Mouse (Mus musculus): ENCODE measurements around the gene Mvb12b.

Mvb12b gene

GRCm38 (mm10) chr2:33716878-33717277 is 170.9 kb downstream of the Mvb12b start:
- no peak overlapping the region for H3K4me3 ChIP-seq (replicated peaks; ENCODE audit: low read length)
- peaks cover 39% of the 10 kb centered on the region for H3K27me3 ChIP-seq (ENCODE audit: insufficient read depth, low read length)
- H3K4me1 ChIP-seq (replicated peaks; ENCODE audit: low read depth, low read length) = peaks cover 26% of the 10 kb centered on the region
- TF ChIP-seq CTCF (conservative IDR thresholded peaks at IDR 0.05; ENCODE audit: low read length) (no peak), POU5F1 (IDR thresholded peaks at IDR 0.05; ENCODE audit: borderline replicate concordance, low read length) (no peak), NANOG (IDR thresholded peaks at IDR 0.05; ENCODE audit: borderline replicate concordance, low read length) (no peak)
- H3K9me3 ChIP-seq (ENCODE audit: low read length) = no peaks in the 10 kb centered on the region
- H3K36me3 ChIP-seq (ENCODE audit: insufficient read depth, low read length) = no peaks in the 10 kb centered on the region

DNA sequence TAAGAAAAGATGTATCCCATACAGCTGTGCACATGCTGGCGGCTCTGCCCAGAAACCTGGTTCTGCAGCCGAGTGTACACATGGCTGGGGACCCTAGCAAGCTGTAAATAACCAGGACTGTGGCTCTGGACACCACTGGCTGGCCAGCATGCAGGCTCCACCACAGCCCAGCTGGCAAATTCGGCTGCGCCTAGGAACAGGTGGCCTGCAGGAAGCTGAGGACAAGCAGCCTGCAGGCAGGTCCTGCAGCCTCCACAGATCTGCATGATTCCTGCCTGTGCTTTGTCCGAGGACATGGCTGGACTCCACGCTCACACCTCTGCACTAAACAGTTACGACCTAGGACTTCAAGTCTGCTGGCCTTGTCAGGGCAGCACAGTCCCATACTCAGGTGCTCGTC is 172.8 kb downstream of the Mvb12b start:
- TF ChIP-seq NANOG (IDR thresholded peaks at IDR 0.05; ENCODE audit: borderline replicate concordance, low read length) = no peak
- Histone ChIP-seq H3K27me3 (ENCODE audit: insufficient read depth, low read length) (peaks cover 34% of the 10 kb centered on the region), H3K36me3 (ENCODE audit: insufficient read depth, low read length) (no peaks in the 10 kb centered on the region), H3K4me1 (replicated peaks; ENCODE audit: low read depth, low read length) (peaks cover 26% of the 10 kb centered on the region), H3K9me3 (ENCODE audit: low read length) (no peaks in the 10 kb centered on the region), H3K4me3 (replicated peaks; ENCODE audit: low read length) (no peak overlapping the region)

GRCm38 (mm10) chr2:33713580-33714260 is 174.0 kb downstream of the Mvb12b start:
- H3K27me3 ChIP-seq (ENCODE audit: insufficient read depth, low read length) = peaks cover 28% of the 10 kb centered on the region
- H3K9me3 ChIP-seq (ENCODE audit: low read length) = no peaks in the 10 kb centered on the region
- H3K4me1 ChIP-seq (replicated peaks; ENCODE audit: low read depth, low read length) = peaks cover 26% of the 10 kb centered on the region
- no peak overlapping the region for H3K4me3 ChIP-seq (replicated peaks; ENCODE audit: low read length)
- no peaks in the 10 kb centered on the region for H3K36me3 ChIP-seq (ENCODE audit: insufficient read depth, low read length)
- TF ChIP-seq CTCF (conservative IDR thresholded peaks at IDR 0.05; ENCODE audit: low read length) = no peak
- TF ChIP-seq NANOG (IDR thresholded peaks at IDR 0.05; ENCODE audit: borderline replicate concordance, low read length) = no peak
- no peak for TF ChIP-seq POU5F1 (IDR thresholded peaks at IDR 0.05; ENCODE audit: borderline replicate concordance, low read length)

GRCm38 (mm10) chr2:33712811-33713210 is 174.9 kb downstream of the Mvb12b start:
- Histone ChIP-seq H3K27me3 (ENCODE audit: insufficient read depth, low read length) (peaks cover 28% of the 10 kb centered on the region), H3K4me3 (replicated peaks; ENCODE audit: low read length) (no peak overlapping the region), H3K36me3 (ENCODE audit: insufficient read depth, low read length) (no peaks in the 10 kb centered on the region), H3K9me3 (ENCODE audit: low read length) (no peaks in the 10 kb centered on the region), H3K4me1 (replicated peaks; ENCODE audit: low read depth, low read length) (peaks cover 20% of the 10 kb centered on the region)
- TF ChIP-seq CTCF (conservative IDR thresholded peaks at IDR 0.05; ENCODE audit: low read length) (no peak), POU5F1 (IDR thresholded peaks at IDR 0.05; ENCODE audit: borderline replicate concordance, low read length) (no peak), NANOG (IDR thresholded peaks at IDR 0.05; ENCODE audit: borderline replicate concordance, low read length) (no peak)

- Histone ChIP-seq H3K36me3 (ENCODE audit: insufficient read depth, low read length) (no peaks in the 10 kb centered on the region), H3K9me3 (ENCODE audit: low read length) (no peaks in the 10 kb centered on the region), H3K4me1 (replicated peaks; ENCODE audit: low read depth, low read length) (peaks cover 16% of the 10 kb centered on the region), H3K27me3 (ENCODE audit: insufficient read depth, low read length) (peaks cover 34% of the 10 kb centered on the region), H3K4me3 (replicated peaks; ENCODE audit: low read length) (no peak overlapping the region)
- TF ChIP-seq NANOG (IDR thresholded peaks at IDR 0.05; ENCODE audit: borderline replicate concordance, low read length) = no peak
- TF ChIP-seq CTCF (conservative IDR thresholded peaks at IDR 0.05; ENCODE audit: low read length) = no peak
- no peak for TF ChIP-seq POU5F1 (IDR thresholded peaks at IDR 0.05; ENCODE audit: borderline replicate concordance, low read length)
Observed at GRCm38 (mm10) chr2:33708831-33709230, 178.9 kb downstream of the Mvb12b start.

DNA sequence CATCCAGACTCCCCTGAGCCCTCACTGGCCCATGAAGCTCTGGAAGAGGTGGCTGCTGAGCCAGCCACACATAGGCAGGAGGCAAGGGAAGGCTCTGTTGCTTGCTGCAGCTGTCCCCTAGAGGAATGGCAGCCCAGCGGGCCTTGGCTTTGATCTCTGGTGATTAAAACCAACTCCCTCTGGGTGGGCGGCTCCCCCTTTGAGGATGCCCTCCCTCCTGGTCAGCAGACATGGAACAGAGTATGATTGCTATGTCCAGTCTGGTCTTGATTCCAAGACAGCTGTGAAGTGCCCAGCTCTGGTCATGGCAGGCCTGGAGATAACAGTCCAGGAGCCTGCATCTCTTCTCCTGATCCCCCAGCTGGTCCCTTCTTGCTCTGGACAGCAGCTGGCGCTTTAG is 179.7 kb downstream of the Mvb12b start:
- Histone ChIP-seq H3K9me3 (ENCODE audit: low read length) (no peaks in the 10 kb centered on the region), H3K36me3 (ENCODE audit: insufficient read depth, low read length) (no peaks in the 10 kb centered on the region), H3K4me3 (replicated peaks; ENCODE audit: low read length) (no peak overlapping the region), H3K4me1 (replicated peaks; ENCODE audit: low read depth, low read length) (peaks cover 9% of the 10 kb centered on the region), H3K27me3 (ENCODE audit: insufficient read depth, low read length) (peaks cover 41% of the 10 kb centered on the region)
- TF ChIP-seq CTCF (conservative IDR thresholded peaks at IDR 0.05; ENCODE audit: low read length) = no peak
- TF ChIP-seq NANOG (IDR thresholded peaks at IDR 0.05; ENCODE audit: borderline replicate concordance, low read length) = no peak
- no peak for TF ChIP-seq POU5F1 (IDR thresholded peaks at IDR 0.05; ENCODE audit: borderline replicate concordance, low read length)

DNA sequence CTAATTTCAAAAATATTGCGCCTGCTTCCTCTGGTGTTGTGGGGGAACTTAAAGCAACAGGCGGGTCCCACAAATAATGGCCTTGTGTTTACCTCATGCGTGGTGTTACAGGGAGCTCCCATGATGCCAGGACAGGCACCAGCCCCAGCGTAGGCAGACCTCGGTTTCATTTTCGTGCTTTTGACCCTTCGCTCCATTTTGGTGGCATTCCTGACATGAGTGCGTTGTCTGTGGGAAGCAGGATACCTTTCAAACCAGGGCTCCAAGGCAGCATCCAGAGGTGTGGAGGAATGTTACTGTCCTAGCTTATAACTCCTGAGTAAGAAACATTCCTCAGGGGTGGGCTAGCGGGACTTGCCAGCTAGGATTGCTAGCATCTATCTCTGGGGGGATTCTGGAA is 181.3 kb downstream of the Mvb12b start:
- Histone ChIP-seq H3K9me3 (ENCODE audit: low read length) (no peaks in the 10 kb centered on the region), H3K4me3 (replicated peaks; ENCODE audit: low read length) (no peak overlapping the region), H3K27me3 (ENCODE audit: insufficient read depth, low read length) (peaks cover 41% of the 10 kb centered on the region), H3K4me1 (replicated peaks; ENCODE audit: low read depth, low read length) (no peaks in the 10 kb centered on the region), H3K36me3 (ENCODE audit: insufficient read depth, low read length) (no peaks in the 10 kb centered on the region)
- TF ChIP-seq CTCF (conservative IDR thresholded peaks at IDR 0.05; ENCODE audit: low read length) (no peak), POU5F1 (IDR thresholded peaks at IDR 0.05; ENCODE audit: borderline replicate concordance, low read length) (no peak), NANOG (IDR thresholded peaks at IDR 0.05; ENCODE audit: borderline replicate concordance, low read length) (no peak)

DNA sequence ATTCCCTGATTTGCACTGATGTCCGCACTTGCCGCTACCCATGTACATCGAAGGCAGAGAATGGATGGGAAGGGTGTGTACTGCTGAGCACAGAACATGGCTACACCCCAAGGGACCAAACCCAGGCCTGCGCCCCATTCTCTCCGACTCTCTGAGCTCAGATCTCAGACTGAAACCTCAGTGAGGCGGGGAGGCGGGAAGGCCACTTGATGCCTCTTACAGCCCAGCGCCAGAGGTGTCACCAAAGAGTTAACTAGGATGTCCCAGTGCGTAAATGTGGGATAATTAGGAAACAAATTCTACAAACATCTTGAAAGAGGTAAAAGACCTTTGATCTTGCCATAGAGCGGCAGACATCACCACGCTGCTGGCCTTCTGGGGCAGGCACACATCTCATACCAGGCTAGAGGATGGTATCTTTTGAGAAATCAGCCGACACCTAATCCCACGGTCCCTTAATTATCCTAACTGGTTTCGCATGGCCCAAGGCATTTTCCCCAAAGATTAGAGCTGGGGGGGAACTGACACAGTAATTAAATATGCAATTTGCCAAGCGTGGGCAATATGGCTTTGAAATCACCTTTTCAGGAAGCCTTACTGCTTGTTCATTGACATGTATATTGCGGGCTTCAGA is 181.9 kb downstream of the Mvb12b start:
- no peak overlapping the region for H3K4me3 ChIP-seq (replicated peaks; ENCODE audit: low read length)
- H3K4me1 ChIP-seq (replicated peaks; ENCODE audit: low read depth, low read length) = no peaks in the 10 kb centered on the region
- no peaks in the 10 kb centered on the region for H3K36me3 ChIP-seq (ENCODE audit: insufficient read depth, low read length)
- no peak for TF ChIP-seq POU5F1 (IDR thresholded peaks at IDR 0.05; ENCODE audit: borderline replicate concordance, low read length)
- TF ChIP-seq NANOG (IDR thresholded peaks at IDR 0.05; ENCODE audit: borderline replicate concordance, low read length) = no peak
- TF ChIP-seq CTCF (conservative IDR thresholded peaks at IDR 0.05; ENCODE audit: low read length) = no peak
- peaks cover 41% of the 10 kb centered on the region for H3K27me3 ChIP-seq (ENCODE audit: insufficient read depth, low read length)
- no peaks in the 10 kb centered on the region for H3K9me3 ChIP-seq (ENCODE audit: low read length)

- H3K9me3 ChIP-seq (ENCODE audit: low read length) = no peaks in the 10 kb centered on the region
- no peaks in the 10 kb centered on the region for H3K4me1 ChIP-seq (replicated peaks; ENCODE audit: low read depth, low read length)
- H3K36me3 ChIP-seq (ENCODE audit: insufficient read depth, low read length) = no peaks in the 10 kb centered on the region
- no peak overlapping the region for H3K4me3 ChIP-seq (replicated peaks; ENCODE audit: low read length)
- TF ChIP-seq POU5F1 (IDR thresholded peaks at IDR 0.05; ENCODE audit: borderline replicate concordance, low read length) = no peak
- peaks cover 35% of the 10 kb centered on the region for H3K27me3 ChIP-seq (ENCODE audit: insufficient read depth, low read length)
Observed at GRCm38 (mm10) chr2:33703286-33703685, 184.5 kb downstream of the Mvb12b start.

Data from E14TG2a.4 (cell line).